Mouse (Mus musculus) CH12.LX (cell line): ENCODE results near the gene Jarid2. TPM values are rescaled to one million over a fixed set of nuclear protein-coding genes. Genes with fewer than 3 reads are reported as not detected.
"Not testable (repeated sequence)": the region's sequence is repeated elsewhere in the genome, so short reads cannot be mapped to it uniquely, and the experiment has no call there.

Experiments used
- DNase-seq: peaks from one replicate; pipeline ENCODE4 v3.0.0-alpha.2; 2013; ENCODE audit errors: extremely low read depth
- H3K27ac ChIP-seq: 2 replicates; pipeline ENCODE4 v1.5.1; 2012; ENCODE audit warnings: low read depth, mild to moderate bottlenecking, control low read depth, moderate library complexity; ENCODE audit not compliant: insufficient read depth
- H3K27me3 ChIP-seq: replicated peaks from 2 replicates; pipeline ENCODE3; 2012; ENCODE audit warnings: inconsistent platforms
- H3K36me3 ChIP-seq, 2 experiments: replicated peaks in 1 of 2; 2 replicates each; pipeline versions ENCODE3 to v1.6.1; 2012; ENCODE audit warnings: inconsistent platforms in 1 of 2, low read length in 1 of 2, mild to moderate bottlenecking in 1 of 2, mixed read lengths in 1 of 2, moderate library complexity in 1 of 2; ENCODE audit not compliant: control insufficient read depth in 1 of 2, insufficient read depth in 1 of 2
- H3K4me1 ChIP-seq, 2 experiments: 2 replicates each; pipeline ENCODE4 v1.6.1; 2012; ENCODE audit warnings: inconsistent platforms in 1 of 2, moderate library complexity in 1 of 2; ENCODE audit not compliant: insufficient read depth in 2 of 2, control insufficient read depth in 1 of 2
- H3K4me2 ChIP-seq: 2 replicates; pipeline ENCODE4 v1.6.1; 2012; ENCODE audit warnings: low read depth, mild to moderate bottlenecking, control low read depth; ENCODE audit not compliant: poor library complexity, insufficient read depth, severe bottlenecking
- H3K4me3 ChIP-seq, 3 experiments: fragments of 150-350 bp in 1 of 3; sonication (generic) in 1 of 3; replicated peaks in 1 of 3; 2 replicates each; pipeline versions ENCODE3 to v1.5.1; 2011 to 2012; ENCODE audit warnings: low read depth in 2 of 3, low read length in 2 of 3, mild to moderate bottlenecking in 2 of 3, moderate library complexity in 2 of 3, control low read depth in 1 of 3, improper control_type of control experiment in 1 of 3, inconsistent platforms in 1 of 3, mixed read lengths in 1 of 3; ENCODE audit not compliant: poor library complexity in 1 of 3
- H3K79me2 ChIP-seq: replicated peaks from 2 replicates; pipeline ENCODE4 v1.6.1; 2012; ENCODE audit warnings: mild to moderate bottlenecking, moderate library complexity; ENCODE audit not compliant: control insufficient read depth, poor library complexity, insufficient read depth, severe bottlenecking; ENCODE audit errors: extremely low read depth
- H3K9ac ChIP-seq: 2 replicates; pipeline ENCODE4 v1.6.1; 2012; ENCODE audit warnings: low read depth, mild to moderate bottlenecking, control low read depth, moderate library complexity; ENCODE audit not compliant: insufficient read depth
- H3K9me3 ChIP-seq: replicated peaks from 2 replicates; pipeline ENCODE3; 2012; ENCODE audit warnings: low read length, inconsistent platforms, mixed read lengths
- BHLHE40 ChIP-seq: IDR thresholded peaks from 2 replicates; pipeline ENCODE4 v1.6.1; 2011; ENCODE audit warnings: mild to moderate bottlenecking, low read depth, low read length, improper control_type of control experiment
- CTCF ChIP-seq, 2 experiments: IDR thresholded peaks in 1 of 2; conservative IDR thresholded peaks in 1 of 2; 2 replicates each; pipeline ENCODE4 v1.5.1; 2011 to 2012; ENCODE audit warnings: low read depth in 2 of 2, low read length in 2 of 2, improper control_type of control experiment in 1 of 2, inconsistent platforms in 1 of 2, mild to moderate bottlenecking in 1 of 2, moderate library complexity in 1 of 2
- E2F4 ChIP-seq: IDR thresholded peaks from 2 replicates; pipeline ENCODE4 v1.6.1; 2011; ENCODE audit warnings: low read depth, low read length, improper control_type of control experiment; ENCODE audit not compliant: insufficient replicate concordance
- EP300 ChIP-seq: IDR thresholded peaks from 2 replicates; pipeline ENCODE4 v1.6.1; 2011; ENCODE audit warnings: low read length, improper control_type of control experiment
- ETS1 ChIP-seq: conservative IDR thresholded peaks from 2 replicates; pipeline ENCODE4 v1.6.1; 2012; ENCODE audit warnings: low read depth, mild to moderate bottlenecking, inconsistent platforms, low read length, improper control_type of control experiment, moderate library complexity
- GABPA ChIP-seq: IDR thresholded peaks from 2 replicates; pipeline ENCODE4 v1.6.1; 2012; ENCODE audit warnings: low read depth, low read length, improper control_type of control experiment, inconsistent platforms; ENCODE audit not compliant: insufficient replicate concordance
- HCFC1 ChIP-seq: IDR thresholded peaks from 2 replicates; pipeline ENCODE4 v1.6.1; 2012; ENCODE audit warnings: low read depth, mild to moderate bottlenecking, inconsistent platforms, low read length, improper control_type of control experiment
- IRF4 ChIP-seq: IDR thresholded peaks from 2 replicates; pipeline ENCODE4 v1.6.1; 2014; ENCODE audit warnings: low read depth, mild to moderate bottlenecking, inconsistent platforms, low read length, improper control_type of control experiment
- JUND ChIP-seq: conservative IDR thresholded peaks from 2 replicates; pipeline ENCODE4 v1.6.1; 2011; ENCODE audit warnings: low read depth, low read length, improper control_type of control experiment
- KAT2A ChIP-seq: IDR thresholded peaks from 2 replicates; pipeline ENCODE4 v1.6.1; 2012; ENCODE audit warnings: low read length, improper control_type of control experiment, inconsistent platforms; ENCODE audit not compliant: insufficient replicate concordance
- MAFK ChIP-seq: IDR thresholded peaks from 2 replicates; pipeline ENCODE4 v1.6.1; 2011; ENCODE audit warnings: low read length, improper control_type of control experiment; ENCODE audit not compliant: insufficient replicate concordance
- MAZ ChIP-seq: IDR thresholded peaks from 2 replicates; pipeline ENCODE4 v1.6.1; 2012; ENCODE audit warnings: low read depth, mild to moderate bottlenecking, inconsistent platforms, low read length, improper control_type of control experiment, moderate library complexity
- MEF2A ChIP-seq: IDR thresholded peaks from 2 replicates; pipeline ENCODE4 v1.6.1; 2014; ENCODE audit warnings: low read depth, mild to moderate bottlenecking, inconsistent platforms, low read length, improper control_type of control experiment, borderline replicate concordance
- MXI1 ChIP-seq: IDR thresholded peaks from 2 replicates; pipeline ENCODE4 v1.6.1; 2011; ENCODE audit warnings: mild to moderate bottlenecking, low read depth, low read length, improper control_type of control experiment
- MYC ChIP-seq: IDR thresholded peaks from 2 replicates; pipeline ENCODE4 v1.6.1; 2011; ENCODE audit warnings: low read depth, mild to moderate bottlenecking, improper control_type of control experiment, low read length
- NRF1 ChIP-seq: IDR thresholded peaks from 2 replicates; pipeline ENCODE4 v1.6.1; 2014; ENCODE audit warnings: low read depth, mild to moderate bottlenecking, inconsistent platforms, low read length, improper control_type of control experiment, moderate library complexity
- RAD21 ChIP-seq: IDR thresholded peaks from 2 replicates; pipeline ENCODE4 v1.6.1; 2011; ENCODE audit warnings: low read depth, mild to moderate bottlenecking, low read length, improper control_type of control experiment, moderate library complexity
- RCOR1 ChIP-seq: conservative IDR thresholded peaks from 2 replicates; pipeline ENCODE4 v1.6.1; 2012; ENCODE audit warnings: low read depth, mild to moderate bottlenecking, inconsistent platforms, low read length, improper control_type of control experiment
- SIN3A ChIP-seq: IDR thresholded peaks from 2 replicates; pipeline ENCODE4 v1.6.1; 2012; ENCODE audit warnings: low read length, improper control_type of control experiment, inconsistent platforms
- TCF12 ChIP-seq: IDR thresholded peaks from 2 replicates; pipeline ENCODE4 v1.6.1; 2014; ENCODE audit warnings: low read depth, mild to moderate bottlenecking, inconsistent platforms, low read length, improper control_type of control experiment
- UBTF ChIP-seq: IDR thresholded peaks from 2 replicates; pipeline ENCODE4 v1.6.1; 2012; ENCODE audit warnings: low read depth, mild to moderate bottlenecking, inconsistent platforms, low read length, improper control_type of control experiment, moderate library complexity
- USF1 ChIP-seq: IDR thresholded peaks from 2 replicates; pipeline ENCODE4 v1.6.1; 2014; ENCODE audit warnings: low read depth, mild to moderate bottlenecking, inconsistent platforms, low read length, improper control_type of control experiment
- ZC3H11A ChIP-seq: IDR thresholded peaks from 2 replicates; pipeline ENCODE4 v1.6.1; 2012; ENCODE audit warnings: low read depth, mild to moderate bottlenecking, inconsistent platforms, low read length, improper control_type of control experiment
- ZKSCAN1 ChIP-seq: IDR thresholded peaks from 2 replicates; pipeline ENCODE4 v1.6.1; 2012; ENCODE audit warnings: low read depth, inconsistent platforms, low read length, improper control_type of control experiment, borderline replicate concordance
- ZNF384 ChIP-seq: IDR thresholded peaks from 2 replicates; pipeline ENCODE4 v1.6.1; 2012; ENCODE audit warnings: low read depth, low read length, improper control_type of control experiment, inconsistent platforms
- dilution Hi-C: fragments of 300-500 bp; cut with MboI; formaldehyde crosslinking; loops from 2 replicates; pipeline ENCODE4 v1.14.3; 2020; ENCODE audit warnings: low sequenced_read_pairs; ENCODE audit not compliant: extremely low pct_unique_long_range_greater_than_20kb, extremely low pct_ligation_motif_present
- in situ Hi-C: fragments of 300-500 bp; cut with MboI; formaldehyde crosslinking; loops from 3 replicates; pipeline ENCODE4 v1.14.3; 2019; ENCODE audit warnings: low sequenced_read_pairs, low pct_ligation_motif_present, low pct_unique_long_range_greater_than_20kb, mixed read lengths
- polyA plus RNA-seq: library from polyadenylated mRNA; unstranded; fragments of >175 nt; gene quantifications from 2 replicates; pipeline ENCODE4 v1.2.1, GENCODE M21; 2012; ENCODE audit warnings: low read depth; ENCODE audit not compliant: insufficient read length
- total RNA-seq, 2 experiments: library from RNA; depleted of rRNA; stranded (reverse); fragments of 300-350 nt in 1 of 2; fragments of >200 nt in 1 of 2; gene quantifications; 2 replicates each; pipeline ENCODE4 v1.2.3; 2012 to 2014

Jarid2 gene
- total and polyA plus RNA-seq, 3 experiments, result 4.5 to 10.9 (median 7.8) TPM

DNA sequence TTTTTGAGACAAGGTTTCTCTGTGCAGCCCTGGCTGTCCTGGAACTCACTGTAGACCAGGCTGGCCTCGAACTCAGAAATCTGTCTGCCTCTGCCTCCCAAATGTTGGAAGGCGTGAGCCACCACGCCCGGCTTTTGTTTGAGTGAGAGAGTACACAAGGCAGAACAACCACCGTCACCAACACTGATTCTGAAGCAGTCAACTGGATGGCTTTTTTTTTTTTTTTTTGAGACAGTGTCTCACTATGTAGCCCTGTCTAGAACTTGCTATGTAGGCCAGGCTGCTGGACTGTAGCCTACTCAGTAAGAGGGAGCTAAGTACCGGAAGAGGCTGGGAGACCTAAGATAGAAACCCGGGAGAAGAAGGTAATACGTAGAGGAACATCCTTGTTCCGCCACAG, 11.4 kb upstream of the Jarid2 start:
- H3K36me3 ChIP-seq, result no peaks in the 10 kb centered on the region
- no peak for DNase-seq
- H3K79me2 ChIP-seq, result no peaks in the 10 kb centered on the region
- H3K4me1 ChIP-seq, result peaks cover 12 to 38% of the 10 kb centered on the region in 2 experiments
- H3K4me2 ChIP-seq, result no peak overlapping the region
- 0 out of 2 replicates have a peak, but pooled peaks have one; percentile 7 for TF ChIP-seq ZNF384
- no peak for TF ChIP-seq ZC3H11A
- H3K9me3 ChIP-seq, result no peaks in the 10 kb centered on the region
- dilution Hi-C loops, result no loop called here
- no peak overlapping the region for H3K9ac ChIP-seq
- H3K27ac ChIP-seq, result no peak overlapping the region
- no peaks in the 10 kb centered on the region for H3K27me3 ChIP-seq
- no peak overlapping the region for H3K4me3 ChIP-seq
- in situ Hi-C loops, result no loop called here

DNA sequence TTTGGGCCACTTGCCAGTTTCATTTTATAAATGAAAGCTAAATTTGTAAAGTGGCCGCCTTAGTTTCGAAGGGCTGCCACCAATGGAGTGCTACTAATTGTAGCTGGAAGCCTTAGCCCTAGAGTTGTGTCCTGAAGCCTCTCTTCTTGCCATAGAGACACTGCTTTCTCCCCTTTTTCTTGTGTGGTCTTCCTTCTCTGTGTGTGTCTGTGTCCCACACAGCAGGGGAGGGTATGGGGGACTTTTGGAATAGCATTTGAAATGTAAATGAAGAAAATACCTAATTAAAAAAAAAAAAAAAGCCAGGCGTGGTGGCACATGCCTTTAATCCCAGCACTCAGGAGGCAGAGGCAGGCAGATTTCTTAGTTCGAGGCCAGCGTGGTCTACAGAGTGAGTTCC, 10.8 kb upstream of the Jarid2 start:
- H3K79me2 ChIP-seq, H3K4me3 ChIP-seq, H3K9me3 ChIP-seq, H3K36me3 ChIP-seq, H3K4me2 ChIP-seq, H3K9ac ChIP-seq, in situ Hi-C loops, DNase-seq, dilution Hi-C loops, H3K27ac ChIP-seq, H3K27me3 ChIP-seq: not testable (repeated sequence)
- peaks cover 12 to 43% of the 10 kb centered on the region in 2 experiments for H3K4me1 ChIP-seq

DNA sequence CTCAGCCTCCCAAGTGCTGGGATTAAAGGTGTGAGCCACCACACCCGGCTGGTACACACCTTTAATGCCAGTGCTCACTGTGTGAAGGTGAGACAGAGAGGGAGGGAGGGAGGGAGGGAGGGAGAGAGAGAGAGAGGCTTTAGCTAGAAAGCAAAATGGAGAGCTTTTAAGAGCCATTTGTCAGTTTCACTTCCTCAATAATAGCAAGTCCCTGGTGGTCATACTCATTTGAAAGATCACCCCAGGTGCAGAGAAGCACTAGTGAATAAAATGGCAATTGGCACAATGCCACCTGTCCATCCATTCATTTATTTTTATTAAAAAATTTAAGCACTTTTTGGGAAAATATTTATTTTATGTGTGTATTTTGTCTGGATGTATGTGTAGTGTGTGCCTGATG, 9.2 kb upstream of the Jarid2 start:
- no peak overlapping the region for H3K27ac ChIP-seq
- DNase-seq, result peak; percentile 77
- no peak overlapping the region for H3K9ac ChIP-seq
- no peak overlapping the region for H3K4me3 ChIP-seq
- no peaks in the 10 kb centered on the region for H3K36me3 ChIP-seq
- no peaks in the 10 kb centered on the region for H3K27me3 ChIP-seq
- no peaks in the 10 kb centered on the region for H3K9me3 ChIP-seq
- no peak overlapping the region for H3K4me2 ChIP-seq
- dilution Hi-C loops, result no loop called here
- TF ChIP-seq MXI1, result no peak
- peak; percentile 98 for TF ChIP-seq EP300
- TF ChIP-seq BHLHE40, result peak; percentile 51
- peak; percentile 97 for TF ChIP-seq IRF4
- no peak for TF ChIP-seq ZKSCAN1
- 0 out of 2 replicates have a peak, but pooled peaks have one; percentile 21 for TF ChIP-seq HCFC1
- TF ChIP-seq KAT2A, result no peak
- no peak for TF ChIP-seq NRF1
- peak; percentile 48; the same call in 1 of the 2 replicates for TF ChIP-seq ETS1
- peak; percentile 12; the same call in 1 of the 2 replicates for TF ChIP-seq ZNF384
- 0 out of 2 replicates have a peak, but pooled peaks have one; percentile 10 for TF ChIP-seq SIN3A
- TF ChIP-seq RCOR1, result peak; percentile 78; the same call in 1 of the 2 replicates
- no peak for TF ChIP-seq CTCF (conservative IDR thresholded peaks at IDR 0.05 in 1 of 2, IDR thresholded peaks at IDR 0.05 in 1 of 2; ENCODE audit: low read depth in 2 of 2, low read length in 2 of 2)
- TF ChIP-seq MAZ, result peak; percentile 93
- TF ChIP-seq E2F4, result no peak
- no peak for TF ChIP-seq MEF2A
- no peak for TF ChIP-seq GABPA
- TF ChIP-seq UBTF, result no peak
- no peak for TF ChIP-seq MYC
- TF ChIP-seq ZC3H11A, result no peak
- 0 out of 2 replicates have a peak, but pooled peaks have one; percentile 43 for TF ChIP-seq JUND
- peak; percentile 90 for TF ChIP-seq TCF12
- TF ChIP-seq RAD21, result no peak
- TF ChIP-seq USF1, result no peak
- peak; percentile 36; the same call in 1 of the 2 replicates for TF ChIP-seq MAFK
- TF ChIP-seq, all 38 proteins: peak for 12
- H3K4me1 ChIP-seq, result peaks cover 12 to 56% of the 10 kb centered on the region in 2 experiments
- in situ Hi-C loops, result loop anchor here (10.0 kb wide), 1 partner anchor 135 kb away; no protein-coding TSS in a partner anchor
- no peaks in the 10 kb centered on the region for H3K79me2 ChIP-seq
